Mouse (Mus musculus): Measurements from ENCODE around the gene Hoxd13. TPM values are rescaled to one million over a fixed set of nuclear protein-coding genes. Genes with fewer than 3 reads are reported as not detected.

The Hoxd13 gene
- total RNA-seq (2014; rRNA removed) (0.19 TPM in 1 of 2 replicates, not detected in the other), polyA plus RNA-seq (2015; fragmentation: Nextera tagmentation; extraction: Ambion mirVana) (not detected in 2 replicates)

DNA sequence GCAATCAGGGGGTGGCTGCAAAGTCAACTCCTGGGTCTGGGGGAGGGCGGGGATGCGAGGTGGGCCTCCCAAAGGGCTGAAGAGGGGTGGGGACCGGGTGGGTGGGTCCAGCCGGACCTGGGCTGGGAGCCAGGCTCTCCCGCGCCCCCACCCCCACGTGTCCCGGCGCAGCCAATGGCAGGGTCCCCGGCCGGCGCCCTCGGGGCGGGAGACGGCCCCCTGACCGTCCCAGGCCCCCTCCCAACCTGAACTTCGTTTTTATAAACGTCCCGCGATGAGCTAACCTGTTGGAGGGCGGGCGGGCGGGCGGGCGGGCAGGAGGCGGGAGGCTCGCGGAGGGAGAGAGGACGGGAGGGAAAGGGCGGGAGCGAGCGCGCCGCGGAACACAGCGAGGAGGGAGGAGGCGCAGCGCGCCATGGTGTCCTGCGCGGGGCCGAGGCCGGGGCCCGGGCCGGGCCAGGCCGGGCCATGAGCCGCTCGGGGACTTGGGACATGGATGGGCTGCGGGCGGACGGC, at the start of gene Hoxd13:
Gene Hoxd13 (plus strand): TSS at position 469 of the 516 bp plus-strand sequence.
- under 1% methylated on average over 14 of the region's 51 CpGs for WGBS
- DNase-seq (ENCODE audit: low spot score) (no peak), ATAC-seq (ENCODE audit: low FRiP score) (no peak)
- no peak within 1 kb of the TSS for H3K27ac ChIP-seq (ENCODE audit: low read depth, low read length)
- TF ChIP-seq CTCF (IDR thresholded peaks at IDR 0.05) = no peak
- peak within 1 kb of the TSS; percentile 26 for H3K4me2 ChIP-seq (ENCODE audit: low read depth, low read length, poor library complexity, severe bottlenecking)
- no peaks in the 10 kb centered on the region for H3K9me3 ChIP-seq (ENCODE audit: low read length)
- no peaks in the 10 kb centered on the region for H3K36me3 ChIP-seq (ENCODE audit: insufficient read depth, low read length)
- H3K9ac ChIP-seq (replicated peaks; ENCODE audit: low read length, poor library complexity, severe bottlenecking) = no peak within 1 kb of the TSS
- peak within 1 kb of the TSS; percentile 9; the same call in 1 of the 2 replicates for H3K4me3 ChIP-seq (ENCODE audit: low read depth, low read length)
- H3K27me3 ChIP-seq (ENCODE audit: insufficient read depth, low read length) = peaks cover 89% of the 10 kb centered on the region
- H3K4me1 ChIP-seq (ENCODE audit: insufficient read depth, low read length) = peaks cover 3% of the 10 kb centered on the region; the same call in 1 of the 2 replicates

DNA sequence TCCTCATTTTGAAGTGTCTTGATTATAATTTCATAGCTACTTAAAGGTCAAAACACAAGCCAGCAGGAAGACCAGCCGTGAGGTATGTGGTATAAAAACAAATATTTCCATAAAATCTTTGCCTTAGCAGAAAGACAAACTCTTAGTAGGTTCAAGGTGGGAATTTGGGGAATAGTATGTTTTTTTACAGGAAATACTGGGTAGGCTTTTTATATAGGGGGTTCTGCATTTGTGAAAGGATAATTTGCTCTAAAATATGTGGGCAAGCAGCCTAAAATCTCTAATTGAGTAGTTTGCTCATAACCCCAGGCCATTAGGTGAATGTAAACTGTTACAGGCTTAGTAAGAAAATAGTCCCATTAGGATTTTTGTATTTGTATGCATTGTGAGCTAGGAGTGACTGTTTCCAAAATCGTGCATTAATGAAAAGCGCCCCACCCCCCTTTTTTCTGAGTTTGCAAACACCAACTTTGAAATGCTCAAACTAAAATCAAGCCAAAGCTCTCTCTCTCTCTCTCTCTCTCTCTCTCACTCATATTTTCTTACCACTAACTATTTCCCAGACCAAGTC, 48.3 kb upstream of the Hoxd13 start:
- H3K4me3 ChIP-seq (ENCODE audit: low read depth, low read length) = no peak overlapping the region
- no peak for ATAC-seq (ENCODE audit: low FRiP score)
- no peaks in the 10 kb centered on the region for H3K4me1 ChIP-seq (ENCODE audit: insufficient read depth, low read length)
- H3K4me2 ChIP-seq (ENCODE audit: low read depth, low read length, poor library complexity, severe bottlenecking) = no peak overlapping the region
- H3K27me3 ChIP-seq (ENCODE audit: insufficient read depth, low read length) = no peaks in the 10 kb centered on the region
- no peaks in the 10 kb centered on the region for H3K36me3 ChIP-seq (ENCODE audit: insufficient read depth, low read length)
- DNase-seq (ENCODE audit: low spot score) = no peak
- TF ChIP-seq CTCF (IDR thresholded peaks at IDR 0.05) = no peak
- no peaks in the 10 kb centered on the region for H3K9me3 ChIP-seq (ENCODE audit: low read length)
- no peak overlapping the region for H3K27ac ChIP-seq (ENCODE audit: low read depth, low read length)
- H3K9ac ChIP-seq (replicated peaks; ENCODE audit: low read length, poor library complexity, severe bottlenecking) = no peak overlapping the region
- WGBS = 86% methylated on average over 3 of the region's 3 CpGs

- Histone ChIP-seq H3K4me1 (ENCODE audit: insufficient read depth, low read length) (no peaks in the 10 kb centered on the region), H3K4me2 (ENCODE audit: low read depth, low read length, poor library complexity, severe bottlenecking) (no peak overlapping the region), H3K4me3 (ENCODE audit: low read depth, low read length) (no peak overlapping the region), H3K27ac (ENCODE audit: low read depth, low read length) (no peak overlapping the region), H3K27me3 (ENCODE audit: insufficient read depth, low read length) (no peaks in the 10 kb centered on the region), H3K9ac (replicated peaks; ENCODE audit: low read length, poor library complexity, severe bottlenecking) (no peak overlapping the region), H3K9me3 (ENCODE audit: low read length) (no peaks in the 10 kb centered on the region), H3K36me3 (ENCODE audit: insufficient read depth, low read length) (no peaks in the 10 kb centered on the region)
- no peak for ATAC-seq (ENCODE audit: low FRiP score)
- no peak for DNase-seq (ENCODE audit: low spot score)
- 89% methylated on average over 10 of the region's 10 CpGs for WGBS
- TF ChIP-seq CTCF (IDR thresholded peaks at IDR 0.05) = no peak
Measured at GRCm38 (mm10) chr2:74620368-74620767, 47.7 kb upstream of the Hoxd13 start.

DNA sequence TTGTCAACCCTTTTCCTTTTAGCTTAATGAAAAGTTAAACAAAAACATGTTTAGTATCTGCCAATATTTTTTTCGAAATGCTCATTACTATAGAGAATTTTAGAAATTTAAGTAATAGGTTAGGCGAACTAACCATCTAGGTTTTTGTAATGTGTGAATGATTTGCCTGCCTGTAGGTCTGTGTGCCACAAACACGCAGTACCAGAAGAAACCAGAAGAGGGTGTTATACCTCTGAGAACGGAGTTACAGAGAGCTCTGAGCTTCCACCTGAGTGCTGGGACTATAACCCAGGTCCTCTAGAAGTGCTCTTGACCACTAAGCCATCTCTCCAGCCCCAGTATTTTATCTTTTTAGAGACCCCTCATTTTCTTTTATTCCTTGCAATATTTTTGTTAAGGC, 32.7 kb upstream of the Hoxd13 start:
- DNase-seq (ENCODE audit: low spot score) = no peak
- H3K27me3 ChIP-seq (ENCODE audit: insufficient read depth, low read length) = 0 out of 2 replicates have a peak, but pooled peaks cover 7% of the 10 kb centered on the region
- H3K36me3 ChIP-seq (ENCODE audit: insufficient read depth, low read length) = no peaks in the 10 kb centered on the region
- no peaks in the 10 kb centered on the region for H3K4me1 ChIP-seq (ENCODE audit: insufficient read depth, low read length)
- H3K9ac ChIP-seq (replicated peaks; ENCODE audit: low read length, poor library complexity, severe bottlenecking) = no peak overlapping the region
- TF ChIP-seq CTCF (IDR thresholded peaks at IDR 0.05) = no peak
- ATAC-seq (ENCODE audit: low FRiP score) = no peak
- H3K4me3 ChIP-seq (ENCODE audit: low read depth, low read length) = no peak overlapping the region
- H3K9me3 ChIP-seq (ENCODE audit: low read length) = no peaks in the 10 kb centered on the region
- H3K27ac ChIP-seq (ENCODE audit: low read depth, low read length) = no peak overlapping the region
- H3K4me2 ChIP-seq (ENCODE audit: low read depth, low read length, poor library complexity, severe bottlenecking) = no peak overlapping the region
- WGBS = 72% methylated on average over 4 of the region's 4 CpGs

DNA sequence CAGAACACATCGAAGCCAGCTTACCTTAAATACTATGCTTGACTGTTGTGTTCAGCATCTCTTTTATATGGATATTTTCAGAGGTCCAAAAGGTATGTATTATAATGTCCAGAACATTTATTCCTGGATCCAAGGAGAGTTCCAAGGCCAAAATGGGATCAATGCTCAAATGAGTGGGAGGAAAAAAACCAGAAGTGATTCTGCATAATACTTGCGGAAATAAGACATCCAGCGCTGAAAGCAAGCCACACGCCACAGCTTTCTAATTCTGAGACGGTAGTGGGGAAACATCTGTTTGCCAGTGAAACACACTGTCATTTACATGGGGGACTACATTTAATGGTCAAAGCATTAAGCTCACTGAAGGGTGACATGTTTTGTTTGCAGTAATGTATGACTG, 25.7 kb upstream of the Hoxd13 start:
- Histone ChIP-seq H3K9ac (replicated peaks; ENCODE audit: low read length, poor library complexity, severe bottlenecking) (no peak overlapping the region), H3K36me3 (ENCODE audit: insufficient read depth, low read length) (no peaks in the 10 kb centered on the region), H3K4me2 (ENCODE audit: low read depth, low read length, poor library complexity, severe bottlenecking) (no peak overlapping the region), H3K9me3 (ENCODE audit: low read length) (no peaks in the 10 kb centered on the region), H3K4me3 (ENCODE audit: low read depth, low read length) (no peak overlapping the region), H3K4me1 (ENCODE audit: insufficient read depth, low read length) (no peaks in the 10 kb centered on the region), H3K27me3 (ENCODE audit: insufficient read depth, low read length) (peaks cover 49% of the 10 kb centered on the region), H3K27ac (ENCODE audit: low read depth, low read length) (no peak overlapping the region)
- no peak for ATAC-seq (ENCODE audit: low FRiP score)
- WGBS = 64% methylated on average over 5 of the region's 5 CpGs
- no peak for TF ChIP-seq CTCF (IDR thresholded peaks at IDR 0.05)
- no peak for DNase-seq (ENCODE audit: low spot score)

GRCm38 (mm10) chr2:74645631-74646030, 22.5 kb upstream of the Hoxd13 start:
- no peak for DNase-seq (ENCODE audit: low spot score)
- 86% methylated on average over 3 of the region's 3 CpGs for WGBS
- Histone ChIP-seq H3K9ac (replicated peaks; ENCODE audit: low read length, poor library complexity, severe bottlenecking) (no peak overlapping the region), H3K27me3 (ENCODE audit: insufficient read depth, low read length) (peaks cover 69% of the 10 kb centered on the region), H3K4me2 (ENCODE audit: low read depth, low read length, poor library complexity, severe bottlenecking) (no peak overlapping the region), H3K4me1 (ENCODE audit: insufficient read depth, low read length) (no peaks in the 10 kb centered on the region), H3K9me3 (ENCODE audit: low read length) (no peaks in the 10 kb centered on the region), H3K36me3 (ENCODE audit: insufficient read depth, low read length) (no peaks in the 10 kb centered on the region), H3K27ac (ENCODE audit: low read depth, low read length) (no peak overlapping the region), H3K4me3 (ENCODE audit: low read depth, low read length) (no peak overlapping the region)
- no peak for ATAC-seq (ENCODE audit: low FRiP score)
- TF ChIP-seq CTCF (IDR thresholded peaks at IDR 0.05) = no peak
